Mouse (Mus musculus) B cell, adult 62 days (primary cell): ENCODE results near the gene Sox12. TPM values are rescaled to one million over a fixed set of nuclear protein-coding genes. Genes with fewer than 3 reads are reported as not detected.

Experiments
- total RNA-seq: library from RNA; stranded (reverse); gene quantifications from 4 replicates; pipeline ENCODE4 v1.2.4, GENCODE M21; 2023

Sox12 gene
- 1.8 to 3.3 TPM (median 2.6 TPM) in 4 replicates for total RNA-seq

GRCm38 (mm10) chr2:152397680-152398435, at the start of gene Sox12:
Gene Sox12 (minus strand): TSS chr2:152398063.

GRCm38 (mm10) chr2:152415287-152415686, 17.4 kb upstream of the Sox12 start, which contains the start of gene 6820408C15Rik:
Gene 6820408C15Rik (plus strand): TSS chr2:152415587.

GRCm38 (mm10) chr2:152414591-152415165, 16.8 kb upstream of the Sox12 start, which contains the start of gene Zcchc3:
Gene Zcchc3 (minus strand): TSS chr2:152415027.

GRCm38 (mm10) chr2:152376345-152376741, 21.5 kb downstream of the Sox12 start, which contains the start of gene Nrsn2:
Gene Nrsn2 (minus strand): TSS chr2:152376638.

Other genes with a start within 250 kb of the Sox12 start
- 112 to 120 TPM (median 119 TPM) in 4 replicates for gene Csnk2a1, start 171.2 kb downstream of the Sox12 start, total RNA-seq
- gene Tbc1d20, start 104.2 kb downstream of the Sox12 start, total RNA-seq = 82.8 to 88.8 TPM (median 85.8 TPM) in 4 replicates
- 177 to 215 TPM (median 195 TPM) in 4 replicates for gene Rbck1, start 65.4 kb downstream of the Sox12 start, total RNA-seq
- 2.8 to 7.2 TPM (median 4.1 TPM) in 4 replicates for gene Trib3, start 54.0 kb downstream of the Sox12 start, total RNA-seq
- not detected in 4 replicates for gene Nrsn2, start 21.4 kb downstream of the Sox12 start, total RNA-seq
- gene Zcchc3, start 17.0 kb upstream of the Sox12 start, total RNA-seq = 2.9 to 3.5 TPM (median 3.2 TPM) in 4 replicates
- gene 6820408C15Rik, start 17.5 kb upstream of the Sox12 start, total RNA-seq = 0.53 to 1.5 TPM in 2 of 4 replicates, not detected in the others
- not detected in 4 replicates for gene Defb23, start 66.6 kb upstream of the Sox12 start, total RNA-seq
- gene Defb20, start 79.0 kb upstream of the Sox12 start, total RNA-seq = not detected in 4 replicates
- gene Defb22, start 92.1 kb upstream of the Sox12 start, total RNA-seq = not detected in 4 replicates
- gene Defb26, start 113.6 kb upstream of the Sox12 start, total RNA-seq = not detected in 4 replicates
- not detected in 4 replicates for gene Defb28, start 120.2 kb upstream of the Sox12 start, total RNA-seq
- gene Defb29, start 142.0 kb upstream of the Sox12 start, total RNA-seq = not detected in 4 replicates
- not detected in 4 replicates for gene Gm17416, start 171.3 kb upstream of the Sox12 start, total RNA-seq
- not detected in 4 replicates for gene Defb21, start 174.7 kb upstream of the Sox12 start, total RNA-seq
- not detected in 4 replicates for gene Defb19, start 182.2 kb upstream of the Sox12 start, total RNA-seq
- gene Defb45, start 201.3 kb upstream of the Sox12 start, total RNA-seq = not detected in 4 replicates
- gene Defb36, start 206.3 kb upstream of the Sox12 start, total RNA-seq = not detected in 4 replicates
- gene Defb25, start 225.0 kb upstream of the Sox12 start, total RNA-seq = not detected in 4 replicates
- not detected in 4 replicates for gene Rem1, start 228.9 kb upstream of the Sox12 start, total RNA-seq